Mouse (Mus musculus) heart, embryonic 11.5 days (tissue): Measurements from ENCODE around the gene Nt5m. TPM values are rescaled to one million over a fixed set of nuclear protein-coding genes. Genes with fewer than 3 reads are reported as not detected.

Source experiments
- ATAC-seq: fragments of 200-750 bp; cut with Nextera tagmentation; replicated peaks from 2 replicates; pipeline ENCODE4 v1.8.0; 2017; ENCODE audit warnings: moderate library complexity; ENCODE audit not compliant: insufficient number of reproducible peaks, low FRiP score, low TSS enrichment
- H3K27ac ChIP-seq: fragments of 300-500 bp; sonication (generic); 2 replicates; pipeline ENCODE4 v1.5.1; 2014; ENCODE audit warnings: mild to moderate bottlenecking, low read depth, low read length
- H3K27me3 ChIP-seq: fragments of 300-500 bp; sonication (generic); 2 replicates; pipeline ENCODE4 v1.6.1; 2014; ENCODE audit warnings: mild to moderate bottlenecking, low read length, mixed read lengths; ENCODE audit not compliant: control insufficient read depth, insufficient read depth
- H3K36me3 ChIP-seq: fragments of 300-500 bp; sonication (generic); 2 replicates; pipeline ENCODE4 v1.6.1; 2014; ENCODE audit warnings: mild to moderate bottlenecking, low read length, moderate library complexity, mixed read lengths; ENCODE audit not compliant: control insufficient read depth, insufficient read depth
- H3K4me1 ChIP-seq: fragments of 300-500 bp; sonication (generic); 2 replicates; pipeline ENCODE4 v1.6.1; 2014; ENCODE audit warnings: low read length; ENCODE audit not compliant: control insufficient read depth, insufficient read depth
- H3K4me2 ChIP-seq: fragments of 300-500 bp; sonication (generic); 2 replicates; pipeline ENCODE4 v1.6.1; 2014; ENCODE audit warnings: mild to moderate bottlenecking, moderate library complexity
- H3K4me3 ChIP-seq: fragments of 300-500 bp; sonication (generic); 2 replicates; pipeline ENCODE4 v1.5.1; 2014; ENCODE audit warnings: low read depth, low read length
- H3K9ac ChIP-seq: fragments of 300-500 bp; sonication (generic); 2 replicates; pipeline ENCODE4 v1.6.1; 2014; ENCODE audit warnings: mild to moderate bottlenecking, low read depth, low read length, moderate library complexity
- H3K9me3 ChIP-seq: fragments of 300-500 bp; sonication (generic); replicated peaks from 2 replicates; pipeline ENCODE4 v1.6.1; 2016; ENCODE audit warnings: low read length; ENCODE audit not compliant: control insufficient read depth
- WGBS: fragments of 180-500 bp; shearing (Covaris S2); extraction: QIAGEN DNeasy Blood & Tissue Kit; methylation state at CpG from one replicate; pipeline ENCODE4 v1.1.7; 2014; ENCODE audit not compliant: insufficient replicate concordance; 5-methylcytosine and 5-hydroxymethylcytosine counted together
- polyA plus RNA-seq: library from polyadenylated mRNA; unstranded; fragments of >200 nt; fragmentation: Nextera tagmentation; extraction: Ambion mirVana; gene quantifications from 2 replicates; pipeline ENCODE4 v1.2.1, GENCODE M21; 2014

The Nt5m gene
- polyA plus RNA-seq: 31.7 and 36.5 TPM in 2 replicates

GRCm38 (mm10) chr11:59839008-59839458 is at the start of gene Nt5m:
Gene Nt5m, plus strand, starts transcription at chr11:59839447.
- peak; percentile 98 for ATAC-seq
- 0% methylated on average over 24 of the region's 24 CpGs for WGBS
- Histone ChIP-seq H3K4me3 (peak within 1 kb of the TSS; percentile 88), H3K4me1 (peaks cover 15% of the 10 kb centered on the region), H3K27me3 (no peaks in the 10 kb centered on the region), H3K4me2 (peak within 1 kb of the TSS; percentile 78), H3K27ac (peak within 1 kb of the TSS; percentile 97), H3K36me3 (peaks cover 5% of the 10 kb centered on the region; the same call in 1 of the 2 replicates), H3K9ac (peak within 1 kb of the TSS; percentile 97), H3K9me3 (no peaks in the 10 kb centered on the region)

- no peak for ATAC-seq
- Histone ChIP-seq H3K27ac (no peak overlapping the region), H3K9ac (no peak overlapping the region), H3K4me2 (no peak overlapping the region), H3K27me3 (no peaks in the 10 kb centered on the region), H3K36me3 (peaks cover 42% of the 10 kb centered on the region), H3K4me3 (no peak overlapping the region), H3K4me1 (no peaks in the 10 kb centered on the region), H3K9me3 (no peaks in the 10 kb centered on the region)
- 89% methylated on average over 6 of the region's 6 CpGs for WGBS
These were observed 45.9 kb upstream of the Nt5m start for GRCm38 (mm10) chr11:59793390-59793789.

GRCm38 (mm10) chr11:59800412-59800811 is 38.8 kb upstream of the Nt5m start:
- no peak overlapping the region for H3K4me3 ChIP-seq
- H3K27me3 ChIP-seq: no peaks in the 10 kb centered on the region
- H3K36me3 ChIP-seq: peaks cover 66% of the 10 kb centered on the region
- no peaks in the 10 kb centered on the region for H3K4me1 ChIP-seq
- ATAC-seq: no peak
- H3K9me3 ChIP-seq: no peaks in the 10 kb centered on the region
- H3K27ac ChIP-seq: no peak overlapping the region
- no peak overlapping the region for H3K4me2 ChIP-seq
- WGBS: 88% methylated on average over 10 of the region's 10 CpGs
- H3K9ac ChIP-seq: no peak overlapping the region

- Histone ChIP-seq H3K36me3 (peaks cover 66% of the 10 kb centered on the region), H3K27ac (no peak overlapping the region), H3K9ac (no peak overlapping the region), H3K4me2 (no peak overlapping the region), H3K9me3 (no peaks in the 10 kb centered on the region), H3K4me3 (no peak overlapping the region), H3K4me1 (no peaks in the 10 kb centered on the region), H3K27me3 (no peaks in the 10 kb centered on the region)
- WGBS: 94% methylated on average over 8 of the region's 8 CpGs
- ATAC-seq: no peak
These were observed 37.4 kb upstream of the Nt5m start for GRCm38 (mm10) chr11:59801881-59802280.

GRCm38 (mm10) chr11:59803516-59803915 is 35.7 kb upstream of the Nt5m start:
- Histone ChIP-seq H3K9ac (no peak overlapping the region), H3K4me2 (no peak overlapping the region), H3K27me3 (no peaks in the 10 kb centered on the region), H3K4me3 (no peak overlapping the region), H3K36me3 (peaks cover 58% of the 10 kb centered on the region), H3K9me3 (no peaks in the 10 kb centered on the region), H3K4me1 (peaks cover 4% of the 10 kb centered on the region), H3K27ac (no peak overlapping the region)
- 82% methylated on average over 14 of the region's 14 CpGs for whole genome bisulfite sequencing
- no peak for ATAC-seq

GRCm38 (mm10) chr11:59804409-59805110 is 34.7 kb upstream of the Nt5m start:
- Histone ChIP-seq H3K4me3 (no peak overlapping the region), H3K4me2 (no peak overlapping the region), H3K9me3 (no peaks in the 10 kb centered on the region), H3K27me3 (no peaks in the 10 kb centered on the region), H3K27ac (no peak overlapping the region), H3K36me3 (peaks cover 48% of the 10 kb centered on the region), H3K9ac (no peak overlapping the region), H3K4me1 (peaks cover 7% of the 10 kb centered on the region)
- no peak for ATAC-seq
- 93% methylated on average over 22 of the region's 22 CpGs for WGBS

GRCm38 (mm10) chr11:59805256-59805655 is 34.0 kb upstream of the Nt5m start:
- H3K4me3 ChIP-seq: no peak overlapping the region
- ATAC-seq: no peak
- H3K27ac ChIP-seq: no peak overlapping the region
- peaks cover 7% of the 10 kb centered on the region for H3K4me1 ChIP-seq
- H3K27me3 ChIP-seq: no peaks in the 10 kb centered on the region
- H3K36me3 ChIP-seq: peaks cover 42% of the 10 kb centered on the region
- 81% methylated on average over 1 of the region's 1 CpGs for WGBS
- no peak overlapping the region for H3K4me2 ChIP-seq
- no peak overlapping the region for H3K9ac ChIP-seq
- H3K9me3 ChIP-seq: no peaks in the 10 kb centered on the region

GRCm38 (mm10) chr11:59805656-59806055 is 33.6 kb upstream of the Nt5m start:
- Histone ChIP-seq H3K27ac (no peak overlapping the region), H3K4me3 (no peak overlapping the region), H3K4me2 (no peak overlapping the region), H3K36me3 (peaks cover 38% of the 10 kb centered on the region), H3K4me1 (peaks cover 7% of the 10 kb centered on the region), H3K9me3 (no peaks in the 10 kb centered on the region), H3K27me3 (no peaks in the 10 kb centered on the region), H3K9ac (no peak overlapping the region)
- WGBS: 95% methylated on average over 2 of the region's 2 CpGs
- no peak for ATAC-seq
